Mouse (Mus musculus) thymus, adult 2 months (tissue): ENCODE measurements around the gene Hint2. TPM values are rescaled to one million over a fixed set of nuclear protein-coding genes. Genes with fewer than 3 reads are reported as not detected.

Source experiments
- DNase-seq: peaks from one replicate; pipeline ENCODE4 v3.0.0; 2021
- H3K27ac ChIP-seq: fragments of 200-500 bp; 2 replicates; pipeline ENCODE4 v1.5.1; 2012; ENCODE audit warnings: low read length, control low read depth; ENCODE audit not compliant: control insufficient read depth, insufficient read depth
- H3K27me3 ChIP-seq: fragments of 200-500 bp; 2 replicates; pipeline ENCODE4 v1.6.1; 2012; ENCODE audit warnings: mild to moderate bottlenecking, low read length, moderate library complexity, mixed read lengths; ENCODE audit not compliant: control insufficient read depth, insufficient read depth
- H3K36me3 ChIP-seq: fragments of 200-500 bp; 2 replicates; pipeline ENCODE4 v1.6.1; 2012; ENCODE audit warnings: mild to moderate bottlenecking, low read length, moderate library complexity; ENCODE audit not compliant: control insufficient read depth, insufficient read depth
- H3K4me1 ChIP-seq: fragments of 200-500 bp; replicated peaks from 2 replicates; pipeline ENCODE4 v1.6.1; 2012; ENCODE audit warnings: low read length; ENCODE audit not compliant: control insufficient read depth, insufficient read depth
- H3K4me3 ChIP-seq: fragments of 200-500 bp; 2 replicates; pipeline ENCODE4 v1.5.1; 2012; ENCODE audit warnings: mild to moderate bottlenecking, low read length, control low read depth, moderate library complexity; ENCODE audit not compliant: control insufficient read depth, insufficient read depth
- CTCF ChIP-seq: fragments of 200-500 bp; IDR thresholded peaks from 2 replicates; pipeline ENCODE4 v1.5.1; 2012; ENCODE audit warnings: mild to moderate bottlenecking, control low read depth, low read length, moderate library complexity, borderline replicate concordance; ENCODE audit not compliant: control insufficient read depth, poor library complexity, insufficient read depth; ENCODE audit errors: extremely low read depth
- POLR2A ChIP-seq: fragments of 200-500 bp; IDR thresholded peaks from 2 replicates; pipeline ENCODE4 v1.6.1; 2012; ENCODE audit warnings: mild to moderate bottlenecking, low read length, control low read depth, moderate library complexity; ENCODE audit not compliant: control insufficient read depth, poor library complexity, insufficient read depth; ENCODE audit errors: extremely low read depth
- WGBS: fragments of 180-500 bp; shearing (Covaris S2); methylation state at CpG from one replicate; pipeline ENCODE4 v1.1.7; 2018; 5-methylcytosine and 5-hydroxymethylcytosine counted together
- polyA plus RNA-seq: library from polyadenylated mRNA; depleted of rRNA; stranded (reverse); fragments of >200 nt; gene quantifications from 2 replicates; pipeline ENCODE4 v1.2.3, GENCODE M21; 2012; rRNA removed

Gene Hint2
- 28.8 and 41.5 TPM in 2 replicates for polyA plus RNA-seq

DNA sequence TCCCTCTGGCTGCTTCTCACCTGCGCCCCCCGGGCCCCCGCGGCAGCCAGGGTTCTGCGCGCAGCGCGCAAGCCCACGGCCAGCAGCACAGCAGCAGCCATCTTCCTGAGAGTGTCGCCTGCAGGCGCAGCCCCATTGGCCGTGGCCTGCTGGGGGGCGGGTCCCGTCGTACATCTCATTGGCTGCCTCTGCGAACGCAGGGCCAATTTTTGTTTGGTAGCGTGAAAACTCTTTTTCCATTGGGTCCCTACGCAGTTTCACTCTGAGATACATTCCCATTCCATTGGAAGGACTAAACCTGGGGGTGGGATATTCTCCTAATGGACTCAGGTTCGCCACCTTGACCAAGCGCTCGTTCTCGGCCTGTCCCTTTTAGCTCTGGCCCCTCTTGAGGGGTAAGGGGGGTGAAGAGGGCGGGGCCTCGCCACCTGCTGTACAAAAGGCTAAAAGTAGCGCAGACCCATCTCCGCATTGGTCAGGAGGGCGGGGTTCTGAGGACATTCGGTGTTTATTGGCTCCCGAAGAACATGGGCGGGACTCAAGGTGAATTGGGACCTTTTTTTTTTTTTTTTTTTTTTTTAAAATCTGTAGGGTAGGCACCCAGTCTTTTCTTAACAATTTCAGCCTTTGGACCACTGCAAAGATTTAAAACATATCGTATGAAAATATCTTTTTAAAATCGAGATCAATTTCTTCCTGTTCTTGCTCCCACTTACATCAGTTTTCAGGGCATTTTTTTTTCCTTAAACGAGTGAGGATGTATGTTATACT lies at the start of gene Hint2:
TSS of gene Hint2 (minus strand) at position 128 of the 771 bp plus-strand sequence.
- peak; percentile 94 for DNase-seq
- Histone ChIP-seq H3K4me3 (peak within 1 kb of the TSS; percentile 96), H3K36me3 (no peaks in the 10 kb centered on the region), H3K27ac (peak within 1 kb of the TSS; percentile 67; the same call in 1 of the 2 replicates), H3K27me3 (no peaks in the 10 kb centered on the region), H3K4me1 (peaks cover 4% of the 10 kb centered on the region)
- TF ChIP-seq CTCF (no peak; the same call in 1 of the 2 replicates), POLR2A (peak; percentile 63; the same call in 1 of the 2 replicates)
- under 1% methylated on average over 33 of the region's 34 CpGs for WGBS

DNA sequence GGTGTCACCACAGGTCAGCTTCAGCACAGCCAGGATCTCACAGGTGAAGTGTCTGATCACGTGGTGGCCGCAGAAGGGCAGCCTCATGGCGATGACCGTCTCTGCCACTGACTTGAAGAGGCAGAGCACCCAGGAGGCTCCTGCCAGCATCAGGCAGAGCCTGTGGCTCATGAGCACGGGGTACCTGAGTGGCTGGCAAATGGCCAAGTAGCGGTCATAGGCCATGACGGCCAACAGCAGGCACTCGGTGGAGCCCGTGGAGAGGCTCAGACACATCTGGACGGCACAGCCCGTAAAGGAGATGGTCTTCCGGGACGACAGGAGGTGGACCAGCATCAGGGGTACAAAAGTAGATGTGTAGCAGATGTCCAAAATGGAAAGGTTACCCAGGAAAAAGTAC lies 49.7 kb upstream of the Hint2 start:
- 91% methylated on average over 13 of the region's 13 CpGs for WGBS
- no peak overlapping the region for H3K4me3 ChIP-seq

DNA sequence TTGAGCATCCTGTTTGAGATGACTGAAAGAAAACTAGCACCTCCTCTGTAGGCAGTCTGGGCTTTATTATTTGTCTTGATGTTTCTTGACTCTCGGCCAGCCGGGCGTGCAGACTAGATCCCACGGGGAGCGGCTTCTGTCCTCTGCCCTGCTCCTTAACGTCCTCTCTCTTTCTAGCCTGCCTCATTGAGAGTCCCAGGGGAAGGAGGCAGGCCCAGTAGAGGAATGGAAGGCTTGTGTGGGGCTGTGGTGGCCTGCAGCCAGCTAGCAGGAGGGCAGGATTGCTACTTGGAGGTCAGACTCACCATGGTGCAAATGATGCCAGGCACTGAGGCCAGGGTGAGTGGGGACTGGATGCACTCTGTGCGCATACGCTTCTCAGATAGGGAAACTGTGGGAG lies 47.6 kb upstream of the Hint2 start:
- Histone ChIP-seq H3K4me3 (no peak overlapping the region), H3K4me1 (no peaks in the 10 kb centered on the region), H3K27ac (no peak overlapping the region), H3K36me3 (no peaks in the 10 kb centered on the region), H3K27me3 (no peaks in the 10 kb centered on the region)
- no peak for DNase-seq
- TF ChIP-seq CTCF: no peak
- TF ChIP-seq POLR2A: no peak
- 91% methylated on average over 8 of the region's 8 CpGs for WGBS

More for the DNA sequence above, 49.7 kb upstream of the Hint2 start:
- no peak for DNase-seq
- no peak for TF ChIP-seq CTCF
- Histone ChIP-seq H3K36me3 (no peaks in the 10 kb centered on the region), H3K27me3 (no peaks in the 10 kb centered on the region), H3K27ac (no peak overlapping the region), H3K4me1 (no peaks in the 10 kb centered on the region)

DNA sequence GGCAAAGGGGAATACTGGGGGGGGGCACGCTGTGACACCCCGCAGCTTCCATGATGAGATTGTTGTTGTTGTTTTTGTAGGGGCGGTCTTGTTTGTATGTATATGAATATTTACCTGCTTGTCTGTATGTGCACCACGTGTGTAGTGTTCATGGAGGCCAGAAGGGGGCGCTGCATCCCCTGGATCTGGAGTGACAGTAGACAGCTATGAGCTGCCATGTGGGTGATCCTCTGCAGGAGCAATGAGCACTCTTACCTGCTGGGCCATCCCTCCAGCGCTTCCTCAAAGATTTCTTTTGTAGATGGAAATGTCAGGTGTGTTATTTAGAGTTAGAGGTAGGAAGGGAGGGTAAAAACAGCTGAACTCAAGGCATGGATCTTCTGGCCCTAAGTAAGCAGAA lies 47.2 kb upstream of the Hint2 start:
- no peaks in the 10 kb centered on the region for H3K27me3 ChIP-seq
- TF ChIP-seq CTCF: no peak
- no peak for TF ChIP-seq POLR2A

DNA sequence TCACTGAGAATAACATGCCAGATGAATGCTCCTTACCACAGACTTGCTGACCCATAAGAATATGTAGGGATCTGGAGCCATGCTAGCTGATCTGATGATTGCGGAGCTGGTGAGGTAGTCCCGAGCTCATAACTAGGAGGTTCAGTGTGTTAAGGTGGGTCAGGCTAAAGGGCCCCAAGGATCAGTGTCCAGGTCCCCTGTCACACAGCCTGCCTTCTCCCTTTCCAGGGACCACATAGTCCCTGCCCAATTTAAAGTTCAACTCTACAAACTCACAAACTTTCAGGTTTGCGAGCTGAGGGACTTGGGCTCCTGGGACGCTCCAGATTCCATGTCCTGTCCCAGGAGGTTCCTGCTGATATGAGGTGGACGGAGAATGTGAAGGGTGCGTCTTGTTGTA lies 44.4 kb upstream of the Hint2 start, which contains the start of gene Olfr70:
TSS of gene Olfr70 (minus strand) at position 101 of the 400 bp plus-strand sequence.
- Histone ChIP-seq H3K4me3 (no peak within 1 kb of the TSS), H3K4me1 (no peaks in the 10 kb centered on the region), H3K36me3 (no peaks in the 10 kb centered on the region), H3K27ac (no peak within 1 kb of the TSS), H3K27me3 (no peaks in the 10 kb centered on the region)
- no peak for DNase-seq
- 97% methylated on average over 6 of the region's 6 CpGs for WGBS
- TF ChIP-seq POLR2A: no peak
- TF ChIP-seq CTCF: no peak

More for the DNA sequence above, 47.2 kb upstream of the Hint2 start:
- DNase-seq: no peak
- Histone ChIP-seq H3K4me1 (no peaks in the 10 kb centered on the region), H3K36me3 (no peaks in the 10 kb centered on the region), H3K27ac (no peak overlapping the region), H3K4me3 (no peak overlapping the region)
- WGBS: 87% methylated on average over 6 of the region's 6 CpGs

DNA sequence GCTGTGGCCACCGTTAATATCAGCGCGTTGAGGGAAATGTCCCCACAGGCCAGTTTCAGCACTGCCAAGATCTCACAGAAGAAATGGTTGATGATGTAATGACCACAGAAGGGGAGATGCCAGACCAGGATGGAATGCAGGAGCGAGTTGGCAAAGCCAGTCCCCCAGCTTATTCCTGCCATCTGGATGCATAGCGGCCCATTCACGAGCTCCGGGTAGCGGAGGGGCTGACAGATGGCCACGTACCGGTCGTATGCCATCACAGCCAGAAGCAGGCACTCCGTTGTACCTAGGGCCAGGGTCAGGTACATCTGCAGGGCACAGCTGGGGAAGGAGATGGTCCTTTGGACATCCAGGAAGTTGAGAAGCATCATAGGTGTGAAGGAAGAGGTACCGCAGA lies 40.3 kb upstream of the Hint2 start:
- Histone ChIP-seq H3K36me3 (no peaks in the 10 kb centered on the region), H3K27ac (no peak overlapping the region), H3K4me3 (no peak overlapping the region), H3K27me3 (no peaks in the 10 kb centered on the region), H3K4me1 (no peaks in the 10 kb centered on the region)
- no peak for DNase-seq
- TF ChIP-seq CTCF (no peak), POLR2A (no peak)
- 98% methylated on average over 13 of the region's 13 CpGs for WGBS

DNA sequence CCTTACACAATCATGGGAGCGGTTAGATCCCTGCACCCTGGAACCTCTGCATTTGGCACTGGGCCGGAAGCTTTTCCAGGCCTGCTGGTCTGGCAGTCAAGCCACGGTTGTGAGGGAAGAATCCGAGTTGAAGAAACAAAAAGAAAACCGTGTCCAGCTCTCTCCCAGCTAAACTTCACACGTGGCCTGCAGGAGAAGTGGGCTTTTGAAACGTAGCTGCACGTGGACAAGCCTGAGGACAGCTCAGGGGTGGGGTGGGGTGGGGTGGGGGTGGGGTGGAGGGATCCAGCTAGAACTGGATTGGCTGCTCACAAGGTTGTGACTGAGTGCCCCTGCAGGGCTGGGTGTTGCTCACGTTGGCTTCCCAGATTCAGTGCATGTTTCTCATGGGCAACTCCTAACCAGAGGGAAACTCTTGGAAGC lies 39.0 kb upstream of the Hint2 start:
- Histone ChIP-seq H3K27me3 (no peaks in the 10 kb centered on the region), H3K36me3 (no peaks in the 10 kb centered on the region), H3K27ac (no peak overlapping the region), H3K4me3 (no peak overlapping the region), H3K4me1 (no peaks in the 10 kb centered on the region)
- TF ChIP-seq POLR2A (no peak), CTCF (no peak)
- no peak for DNase-seq
- WGBS: 68% methylated on average over 9 of the region's 9 CpGs
